Mouse (Mus musculus) heart, embryonic 11.5 days (tissue): ENCODE data around the gene Capza1. TPM values are rescaled to one million over a fixed set of nuclear protein-coding genes. Genes with fewer than 3 reads are reported as not detected.
A peak's percentile ranks its signal among the peaks of the same experiment; 100 is the strongest.
"Not testable (repeated sequence)": the region's sequence is repeated elsewhere in the genome, so short reads cannot be mapped to it uniquely, and the experiment has no call there.

Source experiments
- ATAC-seq: fragments of 200-750 bp; cut with Nextera tagmentation; replicated peaks from 2 replicates; pipeline ENCODE4 v1.8.0; 2017; ENCODE audit warnings: moderate library complexity; ENCODE audit not compliant: insufficient number of reproducible peaks, low FRiP score, low TSS enrichment
- H3K27ac ChIP-seq: fragments of 300-500 bp; sonication (generic); 2 replicates; pipeline ENCODE4 v1.5.1; 2014; ENCODE audit warnings: mild to moderate bottlenecking, low read depth, low read length
- H3K27me3 ChIP-seq: fragments of 300-500 bp; sonication (generic); 2 replicates; pipeline ENCODE4 v1.6.1; 2014; ENCODE audit warnings: mild to moderate bottlenecking, low read length, mixed read lengths; ENCODE audit not compliant: control insufficient read depth, insufficient read depth
- H3K36me3 ChIP-seq: fragments of 300-500 bp; sonication (generic); 2 replicates; pipeline ENCODE4 v1.6.1; 2014; ENCODE audit warnings: mild to moderate bottlenecking, low read length, moderate library complexity, mixed read lengths; ENCODE audit not compliant: control insufficient read depth, insufficient read depth
- H3K4me1 ChIP-seq: fragments of 300-500 bp; sonication (generic); 2 replicates; pipeline ENCODE4 v1.6.1; 2014; ENCODE audit warnings: low read length; ENCODE audit not compliant: control insufficient read depth, insufficient read depth
- H3K4me2 ChIP-seq: fragments of 300-500 bp; sonication (generic); 2 replicates; pipeline ENCODE4 v1.6.1; 2014; ENCODE audit warnings: mild to moderate bottlenecking, moderate library complexity
- H3K4me3 ChIP-seq: fragments of 300-500 bp; sonication (generic); 2 replicates; pipeline ENCODE4 v1.5.1; 2014; ENCODE audit warnings: low read depth, low read length
- H3K9ac ChIP-seq: fragments of 300-500 bp; sonication (generic); 2 replicates; pipeline ENCODE4 v1.6.1; 2014; ENCODE audit warnings: mild to moderate bottlenecking, low read depth, low read length, moderate library complexity
- H3K9me3 ChIP-seq: fragments of 300-500 bp; sonication (generic); replicated peaks from 2 replicates; pipeline ENCODE4 v1.6.1; 2016; ENCODE audit warnings: low read length; ENCODE audit not compliant: control insufficient read depth
- WGBS: fragments of 180-500 bp; shearing (Covaris S2); extraction: QIAGEN DNeasy Blood & Tissue Kit; methylation state at CpG from one replicate; pipeline ENCODE4 v1.1.7; 2014; ENCODE audit not compliant: insufficient replicate concordance; 5-methylcytosine and 5-hydroxymethylcytosine counted together
- polyA plus RNA-seq: library from polyadenylated mRNA; unstranded; fragments of >200 nt; fragmentation: Nextera tagmentation; extraction: Ambion mirVana; gene quantifications from 2 replicates; pipeline ENCODE4 v1.2.1, GENCODE M21; 2014

Gene Capza1
- polyA plus RNA-seq, 1 experiment from 2014 or later = 183 TPM

- not testable (repeated sequence) for H3K4me2 ChIP-seq, ATAC-seq, H3K9ac ChIP-seq, H3K36me3 ChIP-seq, H3K4me3 ChIP-seq, H3K27ac ChIP-seq, H3K27me3 ChIP-seq, H3K9me3 ChIP-seq
- peaks cover 18% of the 10 kb centered on the region for H3K4me1 ChIP-seq
Measured at GRCm38 (mm10) chr3:104866674-104867073, 2.4 kb upstream of the Capza1 start.

GRCm38 (mm10) chr3:104865341-104865788 is 1.1 kb upstream of the Capza1 start:
- Histone ChIP-seq H3K27ac (peak overlapping the region; percentile 98), H3K9ac (peak overlapping the region; percentile 99), H3K4me2 (peak overlapping the region; percentile 84), H3K4me3 (peak overlapping the region; percentile 97), H3K4me1 (peaks cover 18% of the 10 kb centered on the region), H3K36me3 (no peaks in the 10 kb centered on the region; the same call in 1 of the 2 replicates), H3K27me3 (no peaks in the 10 kb centered on the region), H3K9me3 (no peaks in the 10 kb centered on the region)
- under 1% methylated on average over 12 of the region's 12 CpGs for WGBS
- no peak for ATAC-seq

- H3K4me1 ChIP-seq = peaks cover 18% of the 10 kb centered on the region
- no peaks in the 10 kb centered on the region for H3K9me3 ChIP-seq
- peak; percentile 83 for ATAC-seq
- H3K36me3 ChIP-seq = no peaks in the 10 kb centered on the region; the same call in 1 of the 2 replicates
- WGBS = under 1% methylated on average over 48 of the region's 48 CpGs
- peak overlapping the region; percentile 97 for H3K4me3 ChIP-seq
- peak overlapping the region; percentile 84 for H3K4me2 ChIP-seq
- H3K9ac ChIP-seq = peak overlapping the region; percentile 99
- peak overlapping the region; percentile 98 for H3K27ac ChIP-seq
- H3K27me3 ChIP-seq = no peaks in the 10 kb centered on the region
Measured at GRCm38 (mm10) chr3:104864651-104865340, 491 bp upstream of the Capza1 start.

- Histone ChIP-seq H3K9ac (no peak overlapping the region), H3K4me1 (peaks cover 13% of the 10 kb centered on the region), H3K4me2 (no peak overlapping the region), H3K4me3 (no peak overlapping the region), H3K27ac (no peak overlapping the region), H3K27me3 (no peaks in the 10 kb centered on the region), H3K9me3 (no peaks in the 10 kb centered on the region), H3K36me3 (peaks cover 9% of the 10 kb centered on the region)
- 89% methylated on average over 1 of the region's 1 CpGs for WGBS
- no peak for ATAC-seq
Measured at GRCm38 (mm10) chr3:104858560-104858959, 5.7 kb downstream of the Capza1 start.

- H3K27ac ChIP-seq = no peak overlapping the region
- ATAC-seq = no peak
- no peak overlapping the region for H3K4me3 ChIP-seq
- WGBS = 48% methylated on average over 1 of the region's 1 CpGs
- H3K4me2 ChIP-seq = no peak overlapping the region
- H3K9ac ChIP-seq = no peak overlapping the region
- H3K36me3 ChIP-seq = peaks cover 9% of the 10 kb centered on the region
- H3K4me1 ChIP-seq = peaks cover 5% of the 10 kb centered on the region; the same call in 1 of the 2 replicates
- no peaks in the 10 kb centered on the region for H3K27me3 ChIP-seq
- H3K9me3 ChIP-seq = no peaks in the 10 kb centered on the region
Measured at GRCm38 (mm10) chr3:104856106-104856505, 8.2 kb downstream of the Capza1 start.

GRCm38 (mm10) chr3:104854866-104855265 is 9.4 kb downstream of the Capza1 start:
- no peak overlapping the region for H3K27ac ChIP-seq

GRCm38 (mm10) chr3:104854465-104854864 is 9.8 kb downstream of the Capza1 start:
- Histone ChIP-seq H3K27ac (no peak overlapping the region), H3K27me3 (no peaks in the 10 kb centered on the region), H3K4me2 (no peak overlapping the region), H3K4me3 (no peak overlapping the region), H3K9ac (no peak overlapping the region), H3K4me1 (peaks cover 2% of the 10 kb centered on the region; the same call in 1 of the 2 replicates), H3K9me3 (no peaks in the 10 kb centered on the region), H3K36me3 (peaks cover 9% of the 10 kb centered on the region)
- no peak for ATAC-seq
- WGBS = 85% methylated on average over 1 of the region's 1 CpGs

More at GRCm38 (mm10) chr3:104854866-104855265, 9.4 kb downstream of the Capza1 start:
- peaks cover 5% of the 10 kb centered on the region; the same call in 1 of the 2 replicates for H3K4me1 ChIP-seq
- H3K36me3 ChIP-seq = peaks cover 9% of the 10 kb centered on the region
- H3K4me2 ChIP-seq = no peak overlapping the region
- no peak for ATAC-seq
- H3K27me3 ChIP-seq = no peaks in the 10 kb centered on the region
- no peaks in the 10 kb centered on the region for H3K9me3 ChIP-seq
- H3K9ac ChIP-seq = 0 out of 2 replicates have a peak overlapping the region, but pooled peaks have one; percentile 16
- no peak overlapping the region for H3K4me3 ChIP-seq

- Histone ChIP-seq H3K9me3 (no peaks in the 10 kb centered on the region), H3K4me3 (no peak overlapping the region), H3K27me3 (no peaks in the 10 kb centered on the region), H3K4me1 (peaks cover 2% of the 10 kb centered on the region; the same call in 1 of the 2 replicates), H3K27ac (no peak overlapping the region), H3K36me3 (peaks cover 16% of the 10 kb centered on the region), H3K4me2 (no peak overlapping the region), H3K9ac (no peak overlapping the region)
- 81% methylated on average over 4 of the region's 4 CpGs for WGBS
- ATAC-seq = no peak
Measured at GRCm38 (mm10) chr3:104846601-104847000, 17.7 kb downstream of the Capza1 start.

- 88% methylated on average over 5 of the region's 5 CpGs for WGBS
- no peak for ATAC-seq
Measured at GRCm38 (mm10) chr3:104841049-104841448, 23.3 kb downstream of the Capza1 start.

More at GRCm38 (mm10) chr3:104841049-104841448, 23.3 kb downstream of the Capza1 start:
- no peaks in the 10 kb centered on the region for H3K9me3 ChIP-seq
- peaks cover 16% of the 10 kb centered on the region for H3K36me3 ChIP-seq
- H3K27me3 ChIP-seq = no peaks in the 10 kb centered on the region
- H3K27ac ChIP-seq = no peak overlapping the region
- no peak overlapping the region for H3K4me2 ChIP-seq
- H3K4me3 ChIP-seq = no peak overlapping the region
- 0 out of 2 replicates have a peak, but pooled peaks cover 3% of the 10 kb centered on the region for H3K4me1 ChIP-seq
- H3K9ac ChIP-seq = no peak overlapping the region
